Mouse (Mus musculus) B cell, adult 2 months (primary cell): ENCODE measurements around the gene Shroom1.
"Not testable (repeated sequence)": the region's sequence is repeated elsewhere in the genome, so short reads cannot be mapped to it uniquely, and the experiment has no call there.

Experiments
- DNase-seq, 2 experiments: peaks; one replicate each; pipeline ENCODE4 v3.0.0; 2022

Gene Shroom1

GRCm38 (mm10) chr11:53456474-53457371 lies at the start of gene Shroom1, which contains the start of gene Gm10447:
Gene Shroom1 (plus strand): TSS chr11:53457205.
Gene Gm10447 (minus strand): TSS chr11:53457110.
- no peak for DNase-seq

- DNase-seq: peak in 1 of 2 experiments; percentile 18
Observed at GRCm38 (mm10) chr11:53411738-53412137, 45.3 kb upstream of the Shroom1 start.

DNA sequence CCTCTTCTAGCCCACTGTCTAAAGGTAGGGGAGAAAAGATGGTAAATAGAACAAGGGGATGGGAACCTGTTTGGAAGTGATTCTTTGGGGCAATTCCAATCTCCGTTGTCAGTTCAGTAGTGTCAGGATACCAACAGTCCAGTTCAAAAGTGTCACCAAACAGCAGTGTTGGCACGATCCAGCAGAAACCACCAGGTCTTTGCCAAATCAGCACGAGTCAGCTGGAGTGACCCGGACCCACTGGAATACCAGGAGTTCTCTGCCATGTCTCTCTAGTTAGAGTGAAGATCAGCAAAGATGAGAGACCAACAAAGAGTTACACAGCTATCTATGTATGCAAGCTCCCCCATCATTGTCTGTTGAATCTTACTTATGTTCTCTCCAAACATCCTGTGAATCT lies 43.1 kb upstream of the Shroom1 start:
- no peak for DNase-seq

- DNase-seq: no peak
Observed at GRCm38 (mm10) chr11:53418048-53418447, 39.0 kb upstream of the Shroom1 start.

DNA sequence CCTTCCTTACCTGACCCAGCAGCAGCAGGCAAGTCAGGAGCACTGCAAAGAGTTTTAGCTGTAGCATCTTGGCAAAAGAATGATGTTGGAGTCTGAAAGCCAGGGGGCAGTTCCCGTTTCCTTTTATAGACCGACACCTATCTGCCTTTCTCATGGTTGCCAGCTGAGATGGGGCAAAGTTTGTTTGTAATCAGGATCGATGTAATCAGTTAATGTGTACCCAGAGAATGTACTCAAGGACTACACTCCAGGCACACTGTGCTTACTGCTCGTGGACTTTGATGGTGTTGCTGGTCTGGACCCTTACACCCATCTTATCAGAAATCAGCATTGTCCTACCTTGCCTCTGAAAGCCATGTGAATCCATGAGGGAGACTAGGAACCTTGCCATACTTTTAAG lies 34.0 kb upstream of the Shroom1 start, which contains the start of gene Leap2:
Leap2 (minus strand) TSS at position 135 of the 400 bp plus-strand sequence.
- no peak for DNase-seq

DNA sequence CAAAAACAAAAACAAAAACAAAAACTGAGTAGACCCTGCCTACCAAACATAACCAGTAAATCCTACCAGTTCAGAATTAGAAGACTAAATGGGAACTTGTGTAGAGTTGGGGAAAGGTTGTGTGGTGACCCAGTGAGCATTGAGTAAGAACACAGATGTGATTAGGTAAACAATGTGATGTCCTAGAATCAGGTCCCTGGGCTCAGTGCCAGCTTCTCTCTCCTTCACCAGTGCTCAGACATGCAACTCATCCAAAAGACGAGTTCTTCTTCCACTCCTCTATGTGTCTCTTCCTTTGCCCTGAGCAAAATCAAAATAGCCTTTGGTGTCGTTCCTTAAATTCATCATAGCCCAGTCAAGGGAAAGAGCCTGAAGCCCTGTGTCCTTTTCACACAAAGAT lies 32.2 kb upstream of the Shroom1 start:
- no peak for DNase-seq

- DNase-seq: no peak
Observed at GRCm38 (mm10) chr11:53425251-53425650, 31.8 kb upstream of the Shroom1 start.

DNA sequence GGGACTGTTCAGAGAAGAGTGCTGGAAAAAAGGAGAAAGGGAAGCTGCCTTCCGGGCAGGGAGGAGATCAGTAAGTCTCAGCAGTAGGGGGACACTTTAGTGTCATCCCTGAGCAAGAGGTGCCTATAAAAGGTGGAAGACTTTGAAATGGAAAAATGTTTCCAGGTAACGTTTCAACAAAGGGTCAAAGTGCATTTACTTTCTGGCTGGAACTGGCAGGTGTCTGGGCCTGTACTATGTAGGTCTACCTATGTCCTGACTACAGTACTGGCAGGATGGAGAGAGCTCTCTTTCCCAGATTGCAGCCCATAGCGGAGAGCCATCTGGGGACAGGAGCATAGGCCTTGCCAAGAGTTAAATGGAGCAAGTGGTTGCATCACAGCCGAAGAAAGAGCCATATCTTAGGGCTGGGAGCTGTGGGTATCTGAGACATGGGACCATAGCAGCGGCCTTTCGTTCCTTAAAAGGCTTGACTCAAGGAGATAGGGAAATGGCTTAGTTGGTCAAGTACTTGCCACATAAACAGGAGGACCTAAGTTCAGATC lies 31.2 kb upstream of the Shroom1 start:
- no peak for DNase-seq

DNA sequence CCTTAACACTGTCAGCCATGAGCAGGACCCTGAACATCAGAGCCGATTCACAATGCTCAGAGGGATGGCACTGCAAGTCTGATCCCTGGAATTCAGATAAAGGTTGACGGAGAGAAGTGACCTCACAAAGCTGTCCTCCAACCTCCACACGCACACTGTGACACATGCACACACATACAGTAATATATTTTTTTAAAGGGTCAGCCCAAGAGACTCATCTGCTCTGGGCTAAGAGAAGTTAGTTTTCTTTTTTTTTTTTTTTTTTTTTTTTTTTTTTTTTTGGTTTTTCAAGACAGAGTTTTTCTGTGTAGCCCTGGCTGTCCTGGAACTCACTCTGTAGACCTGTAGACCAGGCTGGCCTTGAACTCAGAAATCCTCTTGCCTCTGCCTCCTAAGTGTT lies 30.1 kb upstream of the Shroom1 start:
- DNase-seq: not testable (repeated sequence)

DNA sequence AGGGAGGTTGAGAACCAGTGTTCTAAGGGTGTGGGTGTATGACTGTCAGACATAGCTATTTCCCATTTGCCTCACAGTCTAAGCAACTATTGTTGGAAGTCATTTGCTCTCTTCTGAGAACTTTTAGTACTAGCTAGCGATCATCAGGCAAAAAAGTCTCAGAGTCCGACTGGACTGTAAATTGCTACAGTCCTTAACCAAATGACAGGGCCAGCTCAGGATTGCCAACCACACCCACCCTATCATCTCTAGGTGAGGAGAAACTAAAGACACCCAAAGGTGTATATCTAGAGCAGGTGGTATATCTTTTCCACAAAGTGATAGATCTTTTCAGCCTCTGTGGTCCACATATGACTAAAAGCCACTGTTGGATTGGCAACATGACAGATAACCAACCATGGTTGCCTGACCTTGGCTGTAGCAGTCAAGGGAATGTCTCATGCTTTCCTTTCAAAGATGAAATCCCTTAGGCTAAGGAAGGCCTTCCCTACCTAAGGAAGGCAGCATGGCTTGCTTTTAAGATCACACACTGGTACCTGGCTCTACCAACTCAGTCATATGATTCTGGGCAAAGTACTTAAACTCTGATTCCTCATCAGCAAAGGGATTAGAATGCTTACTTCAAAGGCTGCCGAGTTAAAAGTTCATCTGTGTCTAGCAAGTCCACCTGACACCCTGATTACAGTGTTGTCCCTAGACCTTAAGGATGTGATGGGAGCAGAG lies 28.9 kb upstream of the Shroom1 start:
- no peak for DNase-seq

- DNase-seq: no peak
Observed at GRCm38 (mm10) chr11:53428716-53429057, 28.3 kb upstream of the Shroom1 start.

DNA sequence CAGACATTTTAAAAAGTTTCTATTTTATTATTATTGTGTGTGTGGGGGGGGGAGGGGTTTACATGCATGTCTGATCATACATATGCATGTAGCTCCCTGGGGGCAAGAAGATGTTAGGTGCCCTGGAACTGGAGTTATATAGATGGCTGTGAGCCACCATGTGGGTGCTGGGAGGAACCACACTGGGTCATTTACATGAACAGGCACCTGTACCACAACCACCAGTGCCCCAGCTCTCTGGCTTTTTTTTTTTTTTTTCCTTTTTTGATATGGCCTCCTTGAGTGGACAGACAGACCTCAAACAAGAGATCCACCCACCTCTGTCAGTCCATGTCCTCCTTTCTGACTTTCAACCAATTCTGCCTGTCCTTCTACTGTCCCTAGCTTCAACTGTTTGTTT lies 27.8 kb upstream of the Shroom1 start:
- DNase-seq: peak in 1 of 2 experiments; percentile 14

- no peak for DNase-seq
Observed at GRCm38 (mm10) chr11:53430300-53430669, 26.7 kb upstream of the Shroom1 start.

GRCm38 (mm10) chr11:53430670-53431346 lies 26.2 kb upstream of the Shroom1 start, which contains the start of the genes Uqcrq and Gdf9:
Gene Uqcrq (minus strand): TSS chr11:53430831.
Gene Gdf9 (plus strand): TSS chr11:53431023.
- peak; percentile 99 to 100 for DNase-seq

- DNase-seq: no peak
Observed at GRCm38 (mm10) chr11:53431347-53432056, 25.5 kb upstream of the Shroom1 start.

GRCm38 (mm10) chr11:53433057-53433456 lies 23.9 kb upstream of the Shroom1 start:
- DNase-seq: no peak

GRCm38 (mm10) chr11:53435504-53435903 lies 21.5 kb upstream of the Shroom1 start:
- DNase-seq: no peak

GRCm38 (mm10) chr11:53436338-53436737 lies 20.7 kb upstream of the Shroom1 start:
- no peak for DNase-seq

GRCm38 (mm10) chr11:53441921-53442320 lies 15.1 kb upstream of the Shroom1 start:
- DNase-seq: no peak

DNA sequence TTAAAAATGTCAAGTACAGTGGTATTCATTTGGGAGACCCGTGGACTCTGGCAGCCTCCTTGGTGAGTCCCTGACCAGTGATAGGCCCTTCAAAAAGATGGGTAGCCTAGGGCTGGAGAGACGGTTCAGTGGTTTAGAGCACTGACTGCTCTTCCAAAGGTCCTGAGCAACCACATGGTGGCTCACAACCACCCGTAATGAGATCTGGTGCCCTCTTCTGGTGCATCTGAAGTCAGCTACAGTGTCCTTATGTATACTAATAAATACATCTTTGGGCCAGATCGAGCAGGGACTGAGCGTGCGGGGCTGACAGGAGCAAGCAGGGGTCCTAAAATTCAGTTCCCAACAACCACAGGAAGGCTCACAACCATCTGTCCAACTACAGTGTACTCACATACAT lies 13.1 kb upstream of the Shroom1 start:
- DNase-seq: peak; percentile 42 to 54

GRCm38 (mm10) chr11:53445562-53445961 lies 11.4 kb upstream of the Shroom1 start:
- DNase-seq: no peak

DNA sequence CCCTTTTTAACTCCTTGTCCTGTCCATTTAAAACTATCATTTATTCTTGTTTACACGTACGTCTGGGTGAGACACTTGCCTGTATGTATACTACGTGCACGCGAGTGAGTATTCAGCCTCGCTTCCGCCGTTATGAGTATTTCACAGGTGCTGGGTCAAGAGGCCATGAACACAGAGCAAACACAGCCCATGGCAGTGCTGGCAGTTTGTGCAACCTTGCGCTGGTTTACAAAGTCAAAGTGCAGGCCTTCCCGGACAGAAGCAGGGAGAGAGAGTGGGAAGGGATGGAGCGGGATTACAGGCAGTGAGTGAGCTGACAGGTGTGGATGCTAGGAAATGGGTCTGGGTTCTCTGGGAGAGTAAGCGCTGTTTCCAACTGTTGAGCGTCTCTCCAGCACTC lies 10.8 kb upstream of the Shroom1 start:
- no peak for DNase-seq
